Mouse (Mus musculus) olfactory bulb, adult 2 months (tissue): ENCODE results near the gene Gm20696. TPM values are rescaled to one million over a fixed set of nuclear protein-coding genes. Genes with fewer than 3 reads are reported as not detected.

Experiments used
- H3K27ac ChIP-seq: fragments of 200-500 bp; 2 replicates; pipeline ENCODE4 v1.5.1; 2012; ENCODE audit warnings: low read depth, low read length; ENCODE audit not compliant: insufficient read depth
- H3K4me1 ChIP-seq: fragments of 200-500 bp; 2 replicates; pipeline ENCODE4 v1.6.1; 2012; ENCODE audit warnings: low read length; ENCODE audit not compliant: control insufficient read depth, insufficient read depth
- H3K4me3 ChIP-seq: fragments of 200-500 bp; 2 replicates; pipeline ENCODE4 v1.5.1; 2012; ENCODE audit warnings: mild to moderate bottlenecking, low read depth, low read length, moderate library complexity; ENCODE audit not compliant: insufficient read depth
- CTCF ChIP-seq: fragments of 200-500 bp; IDR thresholded peaks from 2 replicates; pipeline ENCODE4 v1.5.1; 2012; ENCODE audit warnings: low read depth, mild to moderate bottlenecking, low read length, moderate library complexity; ENCODE audit not compliant: insufficient read depth
- POLR2A ChIP-seq: fragments of 200-500 bp; IDR thresholded peaks from 2 replicates; pipeline ENCODE4 v1.6.1; 2012; ENCODE audit warnings: mild to moderate bottlenecking, low read depth, low read length, moderate library complexity; ENCODE audit not compliant: insufficient read depth
- WGBS: fragments of 180-500 bp; shearing (Covaris S2); methylation state at CpG from one replicate; pipeline ENCODE4 v1.1.7; 2018; 5-methylcytosine and 5-hydroxymethylcytosine counted together
- polyA plus RNA-seq: library from polyadenylated mRNA; stranded (reverse); fragments of >200 nt; gene quantifications from 2 replicates; pipeline ENCODE4 v1.2.4, GENCODE M21; 2012; ENCODE audit warnings: low replicate concordance; ENCODE audit not compliant: missing spikeins, insufficient read depth, insufficient read length

Gm20696 gene
- polyA plus RNA-seq, 1 experiment: not detected

DNA sequence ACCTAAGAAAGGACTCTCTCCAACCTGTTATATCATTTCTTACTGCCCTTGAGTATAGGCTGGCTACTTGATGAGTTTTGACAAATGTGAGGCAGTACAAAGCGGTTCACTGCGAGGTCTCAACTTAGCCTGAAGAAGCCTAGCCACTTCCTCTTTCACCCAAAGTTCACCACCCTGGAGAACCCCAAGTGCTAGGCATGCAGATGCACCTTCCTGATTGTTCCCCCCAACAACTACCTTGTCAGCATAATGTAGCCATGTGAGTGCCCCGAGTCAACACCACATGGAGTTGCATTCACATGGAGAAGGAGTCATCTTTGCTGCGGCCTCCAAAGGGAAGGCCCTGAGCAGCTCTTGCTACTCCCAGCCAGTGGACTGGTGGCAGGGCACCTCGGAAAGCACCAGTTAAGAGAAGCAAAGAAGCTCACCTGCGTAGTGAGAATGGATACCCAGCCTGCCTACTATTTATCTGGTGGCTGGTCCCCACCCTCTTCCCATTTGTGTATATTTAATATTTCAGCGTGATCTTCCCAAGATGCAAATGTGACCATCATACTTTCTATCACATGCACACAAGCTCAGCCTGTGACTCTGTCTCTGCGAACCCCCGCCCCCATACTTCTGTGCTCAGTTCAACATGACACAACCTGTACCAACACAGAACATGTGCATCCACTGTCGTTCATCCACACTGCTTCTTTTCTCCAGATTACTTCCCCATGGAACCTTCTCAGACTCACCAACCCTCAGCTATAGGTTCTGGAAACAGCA, 424.8 kb downstream of the Gm20696 start:
- Histone ChIP-seq H3K4me3 (no peak overlapping the region), H3K27ac (no peak overlapping the region), H3K4me1 (no peaks in the 10 kb centered on the region)
- no peak for TF ChIP-seq POLR2A
- no peak for TF ChIP-seq CTCF
- 96% methylated on average over 10 of the region's 10 CpGs for WGBS

DNA sequence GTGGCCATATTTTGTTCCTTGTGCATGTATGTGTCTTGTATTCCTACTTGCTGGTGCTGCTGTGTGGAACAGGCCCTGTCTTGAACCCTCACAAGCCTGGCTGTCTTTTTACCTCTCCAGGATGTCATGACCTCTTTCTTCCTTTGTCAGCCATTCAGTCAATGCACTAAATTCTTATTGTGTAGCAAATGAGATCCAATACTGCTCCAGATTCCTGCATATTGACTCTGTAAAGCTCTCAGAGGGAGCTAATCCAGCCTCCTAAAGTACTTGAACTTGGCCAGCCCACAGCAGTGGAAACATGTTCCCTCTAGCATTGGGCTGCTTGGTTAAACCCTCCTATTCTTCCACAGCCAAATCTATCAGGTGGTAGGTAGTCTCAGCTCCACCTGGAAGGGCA, 425.8 kb downstream of the Gm20696 start:
- H3K4me1 ChIP-seq: no peaks in the 10 kb centered on the region
- no peak overlapping the region for H3K27ac ChIP-seq
- H3K4me3 ChIP-seq: no peak overlapping the region
- TF ChIP-seq CTCF: no peak
- TF ChIP-seq POLR2A: no peak

DNA sequence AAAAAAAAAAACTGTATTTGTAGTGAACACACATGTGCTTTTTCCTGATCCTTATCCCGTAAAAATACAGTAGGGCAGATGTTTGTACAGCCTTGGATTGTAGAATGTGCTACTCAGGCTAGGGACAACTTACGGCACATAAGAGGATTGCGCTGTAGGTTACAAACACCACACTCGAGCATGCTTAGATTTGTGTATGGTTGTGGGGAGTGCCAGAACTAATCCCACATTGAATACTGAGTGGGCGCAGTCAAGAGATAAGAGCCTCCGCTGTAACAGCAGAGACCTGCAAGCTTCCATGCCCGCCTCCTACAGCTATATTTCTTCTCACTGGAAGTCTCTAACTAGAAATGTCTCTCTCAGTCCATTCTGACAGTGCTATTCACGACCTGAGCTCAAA, 431.0 kb downstream of the Gm20696 start:
- no peak overlapping the region for H3K27ac ChIP-seq
- WGBS: 92% methylated on average over 8 of the region's 8 CpGs

DNA sequence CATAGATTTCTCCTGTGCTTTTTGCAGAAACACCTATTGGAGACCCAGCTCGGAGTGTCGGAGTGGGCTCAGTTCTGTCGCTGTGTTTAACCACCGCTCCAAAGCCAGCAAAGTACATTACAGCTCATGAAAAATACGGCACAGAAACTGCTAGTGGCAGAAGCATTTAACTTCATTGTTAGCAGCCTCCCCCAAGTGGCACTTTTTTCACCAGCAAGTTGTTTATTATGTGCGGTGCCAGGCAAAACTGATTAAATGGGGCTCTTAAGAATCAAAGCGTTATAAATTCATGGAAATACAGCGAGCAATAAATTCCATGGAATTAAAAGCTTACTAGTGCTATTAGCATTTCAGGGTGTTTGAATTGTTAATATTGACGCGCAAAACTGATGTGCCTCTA, 433.2 kb downstream of the Gm20696 start:
- H3K4me3 ChIP-seq: no peak overlapping the region
- H3K27ac ChIP-seq: no peak overlapping the region
- no peak for TF ChIP-seq CTCF
- no peak for TF ChIP-seq POLR2A
- H3K4me1 ChIP-seq: no peaks in the 10 kb centered on the region
- 63% methylated on average over 10 of the region's 10 CpGs for WGBS

More for the DNA sequence above, 431.0 kb downstream of the Gm20696 start:
- Histone ChIP-seq H3K4me3 (no peak overlapping the region), H3K4me1 (no peaks in the 10 kb centered on the region)
- TF ChIP-seq CTCF: no peak
- TF ChIP-seq POLR2A: no peak

DNA sequence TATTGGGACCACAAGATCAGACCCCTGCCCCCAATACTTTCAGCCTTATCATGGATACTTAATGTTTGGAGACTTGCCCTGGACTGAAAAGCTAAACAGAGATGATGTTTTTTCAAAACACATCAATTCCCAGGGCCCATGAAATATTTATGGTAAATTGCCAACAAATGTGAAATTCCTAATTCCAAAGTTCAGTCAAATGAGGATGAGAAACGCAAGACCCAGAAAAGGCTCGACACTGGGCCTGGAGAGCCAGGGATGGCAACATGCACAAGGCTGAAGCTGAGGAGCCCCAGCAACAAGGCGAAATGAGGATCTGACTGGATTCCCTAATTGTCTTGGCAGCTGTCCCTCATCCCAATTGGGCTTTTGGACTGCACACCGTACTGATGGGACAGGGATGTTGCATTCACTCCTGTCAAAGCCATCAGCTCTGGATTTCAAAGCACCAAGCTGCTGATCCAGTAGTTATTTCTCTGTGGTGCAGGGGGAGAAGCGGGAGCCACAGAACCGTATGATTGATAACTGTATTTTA, 438.2 kb downstream of the Gm20696 start:
- no peaks in the 10 kb centered on the region for H3K4me1 ChIP-seq
- TF ChIP-seq CTCF (no peak), POLR2A (no peak)
- 82% methylated on average over 6 of the region's 6 CpGs for WGBS
- no peak overlapping the region for H3K27ac ChIP-seq
- no peak overlapping the region for H3K4me3 ChIP-seq

DNA sequence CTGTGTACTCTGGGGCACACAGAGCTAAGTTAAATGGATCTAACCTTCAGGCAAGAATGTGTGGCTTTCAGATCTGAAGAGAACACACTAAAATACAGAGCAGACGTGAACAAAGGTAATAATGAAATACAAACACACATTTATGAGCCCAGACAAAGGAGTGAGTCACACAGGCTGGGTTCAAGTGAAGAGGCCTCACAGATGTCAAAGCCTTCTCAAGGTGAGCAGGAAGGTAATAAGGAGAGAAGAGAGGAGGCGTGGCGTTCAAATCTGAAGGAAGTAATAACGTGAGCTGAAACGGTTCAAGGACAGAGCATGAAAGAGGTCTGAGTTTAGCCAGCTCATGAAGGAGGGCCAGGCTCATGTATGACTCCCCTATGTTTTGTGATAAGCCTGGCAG, 445.4 kb downstream of the Gm20696 start:
- TF ChIP-seq CTCF: no peak
- TF ChIP-seq POLR2A: no peak
- 94% methylated on average over 5 of the region's 5 CpGs for WGBS

DNA sequence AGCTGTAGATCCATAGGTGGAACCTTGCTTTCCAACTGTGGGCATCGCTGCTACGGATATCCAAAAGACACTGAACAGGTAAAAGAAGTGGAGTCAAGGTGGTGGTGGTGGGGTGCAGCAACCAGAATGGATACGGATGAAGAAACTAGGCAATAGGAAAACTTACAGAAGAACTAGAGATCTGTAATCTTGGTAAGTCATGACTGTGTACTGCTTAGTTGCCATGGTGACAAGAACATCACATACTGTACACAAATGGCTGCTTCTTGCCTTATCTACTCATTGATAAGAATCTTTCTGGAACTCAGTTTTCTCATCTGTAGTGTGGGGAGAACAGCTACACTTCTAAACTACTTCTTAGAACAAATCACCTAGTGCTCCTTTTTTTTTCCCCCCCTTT, 446.1 kb downstream of the Gm20696 start:
- 89% methylated on average over 3 of the region's 3 CpGs for WGBS
- H3K4me1 ChIP-seq: no peaks in the 10 kb centered on the region
- no peak overlapping the region for H3K27ac ChIP-seq
- TF ChIP-seq CTCF (no peak), POLR2A (no peak)
- H3K4me3 ChIP-seq: no peak overlapping the region

More for the DNA sequence above, 445.4 kb downstream of the Gm20696 start:
- Histone ChIP-seq H3K4me3 (no peak overlapping the region), H3K27ac (no peak overlapping the region), H3K4me1 (no peaks in the 10 kb centered on the region)

DNA sequence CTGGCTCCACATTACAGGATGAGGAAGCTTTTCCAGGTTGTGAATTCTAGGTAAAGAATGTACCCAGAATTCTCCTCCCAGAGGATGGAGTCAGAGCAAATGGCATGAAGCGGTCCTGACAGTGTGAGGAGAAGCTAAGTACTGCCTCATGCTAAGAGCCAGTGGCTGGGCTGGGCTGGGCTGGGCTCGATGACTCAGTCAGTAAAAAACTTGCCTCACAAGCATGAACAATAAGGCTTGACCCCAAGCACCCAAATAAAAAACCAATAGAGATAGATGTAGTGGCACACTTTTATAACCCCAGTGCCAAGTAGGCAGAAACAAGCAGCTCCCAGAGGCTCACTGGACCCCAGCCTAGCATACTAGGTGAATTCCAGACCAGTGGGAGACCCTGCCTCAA, 448.8 kb downstream of the Gm20696 start:
- no peaks in the 10 kb centered on the region for H3K4me1 ChIP-seq
- 89% methylated on average over 2 of the region's 2 CpGs for WGBS
- H3K4me3 ChIP-seq: no peak overlapping the region
- TF ChIP-seq CTCF: no peak
- TF ChIP-seq POLR2A: no peak
- H3K27ac ChIP-seq: no peak overlapping the region

DNA sequence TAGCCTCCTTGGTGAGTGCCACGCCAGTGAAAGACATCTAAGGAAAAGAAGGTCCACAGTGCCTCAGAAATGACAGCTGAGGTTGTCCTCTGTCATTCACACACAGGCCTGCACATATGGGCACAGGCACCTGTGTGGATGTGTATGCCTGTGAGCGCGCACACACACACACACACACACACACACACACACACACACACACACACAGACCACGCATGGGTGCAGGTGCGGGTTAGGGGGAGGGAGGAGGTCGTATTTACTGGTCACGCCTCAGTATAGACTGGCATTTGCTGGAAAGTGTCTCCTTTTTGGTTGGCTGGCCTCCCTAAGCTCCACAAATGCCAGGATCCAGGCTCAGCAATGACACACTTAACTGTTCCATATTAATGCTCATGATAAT, 449.4 kb downstream of the Gm20696 start:
- Histone ChIP-seq H3K4me3 (no peak overlapping the region), H3K4me1 (no peaks in the 10 kb centered on the region), H3K27ac (no peak overlapping the region)
- 90% methylated on average over 7 of the region's 7 CpGs for WGBS
- TF ChIP-seq CTCF (no peak), POLR2A (no peak)
